Mouse (Mus musculus) stomach, adult 2 months (tissue): Measurements from ENCODE around the gene Trim75. TPM values are rescaled to one million over a fixed set of nuclear protein-coding genes. Genes with fewer than 3 reads are reported as not detected.

Experiments
- polyA plus RNA-seq: library from polyadenylated mRNA; depleted of rRNA; stranded (reverse); fragments of >200 nt; gene quantifications from 2 replicates; pipeline ENCODE4 v1.2.3, GENCODE M21; 2012; rRNA removed

Gene Trim75
- not detected in 2 replicates for polyA plus RNA-seq

DNA sequence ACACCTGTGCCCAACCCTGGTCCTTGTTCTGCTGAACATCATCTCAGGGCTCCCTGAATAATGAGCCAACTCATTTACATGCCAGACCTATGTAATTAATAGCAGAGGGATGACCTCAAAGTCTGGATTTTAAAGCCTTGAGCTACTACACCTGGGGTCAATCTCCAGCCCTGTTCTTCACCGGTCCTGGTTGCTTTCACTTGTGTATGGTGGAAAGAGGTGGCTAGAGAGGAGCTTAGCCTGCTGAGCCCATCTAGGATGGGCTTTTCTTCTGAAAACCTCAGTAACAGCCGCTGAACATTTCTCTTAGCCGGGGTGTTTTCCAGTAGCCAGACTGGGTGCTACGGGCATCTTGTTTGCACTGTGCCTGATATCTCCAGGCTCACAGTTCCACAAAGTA is at the start of gene Trim75:
Trim75 (minus strand) TSS at position 101 of the 400 bp plus-strand sequence.

DNA sequence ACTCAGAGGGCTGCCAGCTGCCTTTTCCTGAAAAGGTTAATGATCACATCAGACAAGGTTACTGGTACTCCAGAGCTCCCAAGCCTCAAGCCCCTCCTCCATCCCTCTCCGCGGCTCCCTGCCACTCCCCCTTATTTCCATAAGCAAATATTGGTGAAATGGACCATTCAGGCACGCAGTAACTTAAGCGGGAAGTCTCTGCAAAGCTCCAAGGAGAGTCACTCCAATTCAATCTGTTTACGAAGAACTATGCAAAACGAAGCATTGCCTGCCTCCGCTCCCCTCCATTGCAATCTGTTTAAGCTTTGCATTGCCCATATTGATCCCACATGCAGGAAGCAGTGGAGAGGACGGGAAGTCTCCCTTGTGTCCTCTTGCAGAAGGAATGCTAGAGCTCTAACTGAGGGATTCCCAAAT is 49.5 kb upstream of the Trim75 start, which contains the start of gene Apela:
Apela (minus strand) TSS at position 220 of the 417 bp plus-strand sequence.

DNA sequence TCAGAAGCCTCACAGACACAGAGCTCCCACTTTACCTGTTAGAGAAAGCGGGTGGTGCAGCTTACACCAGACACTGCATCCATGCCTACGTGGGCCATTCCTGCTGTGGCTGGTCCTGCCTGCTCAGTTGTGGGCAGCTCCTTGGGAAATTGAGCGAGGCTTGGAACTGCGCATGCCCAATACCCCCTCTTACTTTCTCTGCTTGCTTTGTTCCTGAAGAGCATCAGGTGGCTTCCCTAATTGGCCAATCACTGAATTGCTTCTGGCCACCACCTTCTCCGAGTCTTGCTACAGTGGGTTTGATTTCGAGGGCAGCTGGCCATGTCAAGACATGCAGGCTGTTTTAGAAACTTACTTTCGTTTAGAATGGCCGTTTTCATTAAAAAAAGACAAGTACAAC is 30.8 kb upstream of the Trim75 start, which contains the start of the genes Trim61 and Trim60:
Trim61 (minus strand) TSS at position 101 of the 400 bp plus-strand sequence.
Trim60 (minus strand) TSS at position 162 of the 400 bp plus-strand sequence.

DNA sequence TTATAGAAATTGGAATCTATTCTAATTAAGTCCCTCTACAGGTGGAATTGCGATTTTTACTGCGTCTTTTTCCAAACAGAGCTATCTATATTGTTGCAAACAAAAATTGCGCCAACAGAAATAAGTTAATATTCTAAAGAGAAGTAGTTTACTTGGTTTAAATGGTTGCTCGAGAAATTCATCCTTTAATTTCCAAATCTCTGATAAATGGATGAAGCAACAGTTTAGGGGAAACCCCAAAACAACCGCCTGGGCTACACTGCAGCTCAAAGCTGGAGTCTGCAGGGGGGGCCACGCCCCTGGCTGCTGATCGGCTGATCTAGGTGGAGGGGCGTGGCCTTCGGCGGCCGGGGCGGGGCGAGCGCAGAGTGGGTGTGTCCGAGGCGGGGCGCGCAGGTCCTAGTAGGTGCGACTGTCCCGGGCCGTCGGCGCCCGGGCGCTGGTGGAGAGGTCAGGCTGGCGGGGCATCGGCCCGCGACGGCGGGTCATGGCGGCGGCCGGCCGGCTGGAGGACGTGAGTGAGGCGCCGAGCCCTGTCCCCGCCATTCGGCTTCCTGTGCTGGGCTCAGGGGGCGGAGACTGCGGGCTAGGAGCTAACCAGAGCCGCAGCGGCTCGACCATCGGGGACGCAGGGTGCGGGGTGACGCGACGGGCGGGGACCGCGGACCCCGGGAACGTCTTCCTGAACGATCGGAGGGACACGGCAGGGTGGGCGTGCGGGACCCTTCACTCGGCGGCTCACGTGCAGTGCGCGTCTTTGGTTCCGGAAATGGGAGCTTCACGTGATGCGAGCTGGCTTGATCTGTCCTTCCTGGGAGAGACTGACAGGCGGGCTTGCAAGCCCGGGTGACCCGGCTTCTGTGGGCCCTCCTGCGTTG is 40.6 kb downstream of the Trim75 start, which contains the start of gene Tmem192:
Tmem192 (plus strand) TSS at position 366 of the 878 bp plus-strand sequence.

Other genes starting within 250 kb of the Trim75 start
- gene Klhl2, start 137.8 kb downstream of the Trim75 start, polyA plus RNA-seq = 3.1 and 3.4 TPM in 2 replicates
- 20.3 and 38.1 TPM in 2 replicates for gene Tmem192, start 40.6 kb downstream of the Trim75 start, polyA plus RNA-seq
- gene Trim61, start 30.7 kb upstream of the Trim75 start, polyA plus RNA-seq = not detected in 2 replicates
- gene Trim60, start 30.8 kb upstream of the Trim75 start, polyA plus RNA-seq = not detected in 2 replicates
- gene Apela, start 49.5 kb upstream of the Trim75 start, polyA plus RNA-seq = not detected in 2 replicates
- gene Gm10663, start 87.2 kb upstream of the Trim75 start, polyA plus RNA-seq = not detected in 2 replicates
- 0.42 and 0.66 TPM in 2 replicates for gene BC030870, start 141.7 kb upstream of the Trim75 start, polyA plus RNA-seq